Mouse (Mus musculus) olfactory bulb, adult 2 months (tissue): ENCODE results near the gene Kcnip4. TPM values are rescaled to one million over a fixed set of nuclear protein-coding genes. Genes with fewer than 3 reads are reported as not detected.

Source experiments
- H3K27ac ChIP-seq: fragments of 200-500 bp; 2 replicates; pipeline ENCODE4 v1.5.1; 2012; ENCODE audit warnings: low read depth, low read length; ENCODE audit not compliant: insufficient read depth
- H3K4me1 ChIP-seq: fragments of 200-500 bp; 2 replicates; pipeline ENCODE4 v1.6.1; 2012; ENCODE audit warnings: low read length; ENCODE audit not compliant: control insufficient read depth, insufficient read depth
- H3K4me3 ChIP-seq: fragments of 200-500 bp; 2 replicates; pipeline ENCODE4 v1.5.1; 2012; ENCODE audit warnings: mild to moderate bottlenecking, low read depth, low read length, moderate library complexity; ENCODE audit not compliant: insufficient read depth
- CTCF ChIP-seq: fragments of 200-500 bp; IDR thresholded peaks from 2 replicates; pipeline ENCODE4 v1.5.1; 2012; ENCODE audit warnings: low read depth, mild to moderate bottlenecking, low read length, moderate library complexity; ENCODE audit not compliant: insufficient read depth
- POLR2A ChIP-seq: fragments of 200-500 bp; IDR thresholded peaks from 2 replicates; pipeline ENCODE4 v1.6.1; 2012; ENCODE audit warnings: mild to moderate bottlenecking, low read depth, low read length, moderate library complexity; ENCODE audit not compliant: insufficient read depth
- WGBS: fragments of 180-500 bp; shearing (Covaris S2); methylation state at CpG from one replicate; pipeline ENCODE4 v1.1.7; 2018; 5-methylcytosine and 5-hydroxymethylcytosine counted together
- polyA plus RNA-seq: library from polyadenylated mRNA; stranded (reverse); fragments of >200 nt; gene quantifications from 2 replicates; pipeline ENCODE4 v1.2.4, GENCODE M21; 2012; ENCODE audit warnings: low replicate concordance; ENCODE audit not compliant: missing spikeins, insufficient read depth, insufficient read length

The Kcnip4 gene
- polyA plus RNA-seq, 1 experiment, result not detected

DNA sequence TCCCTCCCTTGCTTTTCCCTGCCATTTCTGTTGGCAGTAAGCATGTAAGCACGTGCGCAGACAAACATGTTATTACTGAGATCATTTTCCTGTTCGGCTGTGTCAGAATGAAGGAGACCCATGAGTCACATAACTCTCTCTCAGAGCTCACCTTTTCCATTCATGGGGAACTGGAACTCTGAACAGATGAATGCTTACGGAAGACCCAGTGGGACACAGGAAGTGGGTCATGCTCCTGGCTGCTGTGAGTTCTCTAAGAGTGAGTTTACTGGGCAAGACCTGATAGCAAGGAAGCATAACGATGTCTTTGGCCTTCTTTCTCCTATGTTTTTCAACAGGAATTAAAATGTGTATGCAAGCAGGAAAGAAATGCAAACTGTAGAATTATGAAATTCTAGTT is 917.8 kb downstream of the Kcnip4 start:
- 83% methylated on average over 5 of the region's 5 CpGs for WGBS
- Histone ChIP-seq H3K27ac (no peak overlapping the region), H3K4me1 (no peaks in the 10 kb centered on the region), H3K4me3 (no peak overlapping the region)
- TF ChIP-seq CTCF (no peak), POLR2A (no peak)

DNA sequence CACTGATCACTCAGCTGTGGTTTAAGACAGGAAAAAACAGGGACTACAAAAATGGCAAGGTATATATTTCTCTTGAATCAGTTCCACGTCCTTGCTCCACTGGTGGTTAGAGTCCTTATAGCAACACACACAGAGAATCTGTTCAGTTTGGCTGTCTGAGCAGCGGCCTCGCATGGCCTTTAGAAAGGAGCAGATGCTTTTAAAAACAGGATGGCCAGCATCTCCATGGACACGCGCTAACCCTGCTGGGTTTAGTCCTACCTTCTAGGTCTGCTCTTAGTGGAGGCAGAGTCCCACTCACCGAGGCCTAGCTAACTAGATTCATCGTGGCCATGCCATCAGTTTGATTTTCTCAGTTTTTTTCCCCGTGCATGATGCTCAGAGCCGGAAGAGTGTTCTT is 918.4 kb downstream of the Kcnip4 start:
- no peaks in the 10 kb centered on the region for H3K4me1 ChIP-seq
- TF ChIP-seq POLR2A, result no peak
- TF ChIP-seq CTCF, result no peak
- WGBS, result 90% methylated on average over 9 of the region's 9 CpGs
- no peak overlapping the region for H3K4me3 ChIP-seq
- no peak overlapping the region for H3K27ac ChIP-seq

DNA sequence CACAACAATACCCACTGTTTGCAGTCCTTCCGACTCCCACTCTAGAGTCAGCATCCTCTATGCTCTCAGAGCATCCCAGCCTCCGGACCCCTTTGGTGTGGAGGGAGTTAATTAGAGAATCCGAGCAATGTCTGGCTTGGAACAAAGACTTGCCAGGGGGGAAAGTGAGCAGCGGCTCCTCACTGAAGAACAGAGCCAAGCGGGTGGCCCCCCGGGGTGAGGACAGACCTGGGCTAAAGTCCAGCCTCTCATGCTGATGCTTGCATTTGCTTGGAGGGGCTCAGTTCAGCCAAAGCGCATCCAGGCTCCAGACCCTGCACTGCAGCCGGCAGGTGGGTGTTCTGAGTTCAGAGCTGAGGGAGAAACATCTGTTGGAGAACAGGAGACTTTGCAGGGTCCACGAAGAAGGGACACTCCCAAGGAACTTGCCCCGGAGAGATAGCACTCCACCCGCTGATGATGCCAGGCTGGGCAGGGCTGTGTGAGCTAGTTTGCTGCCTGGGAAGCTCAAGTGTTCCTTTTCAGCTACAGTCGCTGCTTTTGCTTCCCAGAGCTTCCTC is 925.1 kb downstream of the Kcnip4 start:
- TF ChIP-seq CTCF (no peak), POLR2A (no peak)
- Histone ChIP-seq H3K4me1 (peaks cover 5% of the 10 kb centered on the region), H3K4me3 (peak overlapping the region; percentile 52), H3K27ac (no peak overlapping the region)
- WGBS, result 1% methylated on average over 12 of the region's 12 CpGs

DNA sequence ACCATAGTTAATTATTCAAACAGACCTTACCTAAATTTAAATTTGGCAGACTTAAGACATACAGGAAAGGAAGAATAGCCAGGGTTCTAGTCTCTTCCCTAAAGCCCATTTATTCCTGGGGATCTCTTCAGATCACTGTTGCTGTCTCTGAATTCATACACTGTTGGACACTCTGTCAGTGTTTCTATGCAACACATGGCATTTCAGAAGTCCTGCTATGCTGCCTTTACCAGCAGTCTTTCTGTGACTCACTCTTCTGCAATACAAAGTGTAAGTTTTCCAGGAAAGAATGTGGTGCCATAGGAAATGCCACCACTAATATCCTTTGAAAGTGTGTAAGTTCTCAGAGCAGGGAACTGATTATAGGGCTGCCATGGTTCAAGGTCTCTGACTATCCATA is 936.7 kb downstream of the Kcnip4 start:
- Histone ChIP-seq H3K4me1 (no peaks in the 10 kb centered on the region), H3K27ac (no peak overlapping the region), H3K4me3 (no peak overlapping the region)
- TF ChIP-seq POLR2A (no peak), CTCF (no peak)

DNA sequence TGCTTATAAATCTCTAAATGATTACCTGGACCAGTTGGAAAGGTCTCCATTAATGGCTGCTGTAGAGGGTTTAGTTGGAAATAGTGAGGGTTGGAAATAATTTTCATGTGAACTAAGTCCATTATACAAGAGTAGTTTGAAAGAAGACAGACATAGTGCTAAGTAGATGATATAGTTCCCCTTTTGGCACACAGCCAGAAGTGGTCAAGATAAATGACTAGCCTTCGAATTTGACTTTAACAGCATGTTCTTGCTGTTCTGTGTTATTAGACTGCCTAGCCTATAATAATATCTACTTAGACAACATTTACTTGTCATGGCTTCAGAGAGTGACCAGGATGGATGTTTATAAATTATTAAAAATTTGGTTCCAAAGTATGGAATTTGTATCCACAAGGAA is 941.3 kb downstream of the Kcnip4 start:
- Histone ChIP-seq H3K27ac (no peak overlapping the region), H3K4me1 (no peaks in the 10 kb centered on the region), H3K4me3 (no peak overlapping the region)
- TF ChIP-seq CTCF, result no peak
- WGBS, result 57% methylated on average over 1 of the region's 1 CpGs

DNA sequence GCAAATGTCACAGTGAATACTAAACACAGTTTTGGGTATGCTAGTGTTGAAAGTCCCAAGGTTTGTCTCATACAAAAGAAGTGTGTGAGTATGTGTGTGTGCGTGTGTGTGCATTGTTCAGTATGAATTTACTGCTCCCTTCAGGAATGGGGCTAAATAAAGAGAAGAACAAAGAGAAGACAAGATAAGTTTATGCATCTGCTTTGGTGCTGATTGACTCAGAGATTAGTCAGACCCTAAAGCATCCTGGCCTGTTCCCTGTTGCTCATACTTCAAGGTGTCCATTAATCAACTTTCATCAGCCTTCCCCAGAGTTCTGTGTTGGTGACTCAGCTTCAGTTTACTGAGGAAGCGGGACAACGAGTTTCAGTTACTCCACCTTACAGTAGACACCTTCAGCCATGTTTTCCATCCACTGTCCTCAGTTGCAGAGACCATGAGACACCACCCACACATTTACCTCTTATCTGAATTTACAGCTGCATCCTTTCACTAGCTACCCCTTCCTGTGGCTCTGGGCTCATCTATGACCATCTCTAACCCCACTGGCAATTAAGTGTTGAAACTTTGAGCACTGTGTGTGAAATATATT is 960.6 kb downstream of the Kcnip4 start:
- WGBS, result 70% methylated on average over 3 of the region's 3 CpGs
- no peaks in the 10 kb centered on the region for H3K4me1 ChIP-seq
- no peak overlapping the region for H3K4me3 ChIP-seq
- no peak for TF ChIP-seq POLR2A
- no peak for TF ChIP-seq CTCF
- H3K27ac ChIP-seq, result no peak overlapping the region

DNA sequence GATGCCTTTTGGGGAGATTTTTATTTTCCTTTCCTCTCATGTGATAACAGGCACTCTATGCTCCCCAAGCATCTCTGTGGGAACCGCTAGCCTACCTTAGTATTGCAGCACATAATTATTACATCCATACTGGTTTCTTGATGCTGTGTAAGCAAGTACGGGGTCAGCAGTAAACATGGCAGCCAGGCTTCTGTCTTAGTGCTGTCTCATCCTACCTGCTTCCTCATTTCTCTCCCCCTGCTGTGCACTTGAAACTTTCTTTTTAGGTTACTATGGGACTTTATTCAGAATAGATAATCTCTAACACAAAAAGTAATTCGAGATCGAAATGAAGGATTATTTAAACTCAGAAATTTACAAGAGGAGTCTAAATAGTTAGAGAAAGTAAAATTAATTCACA is 973.0 kb downstream of the Kcnip4 start:
- TF ChIP-seq POLR2A (no peak), CTCF (no peak)
- no peak overlapping the region for H3K27ac ChIP-seq
- H3K4me1 ChIP-seq, result no peaks in the 10 kb centered on the region
- WGBS, result 88% methylated on average over 4 of the region's 4 CpGs
- H3K4me3 ChIP-seq, result no peak overlapping the region

DNA sequence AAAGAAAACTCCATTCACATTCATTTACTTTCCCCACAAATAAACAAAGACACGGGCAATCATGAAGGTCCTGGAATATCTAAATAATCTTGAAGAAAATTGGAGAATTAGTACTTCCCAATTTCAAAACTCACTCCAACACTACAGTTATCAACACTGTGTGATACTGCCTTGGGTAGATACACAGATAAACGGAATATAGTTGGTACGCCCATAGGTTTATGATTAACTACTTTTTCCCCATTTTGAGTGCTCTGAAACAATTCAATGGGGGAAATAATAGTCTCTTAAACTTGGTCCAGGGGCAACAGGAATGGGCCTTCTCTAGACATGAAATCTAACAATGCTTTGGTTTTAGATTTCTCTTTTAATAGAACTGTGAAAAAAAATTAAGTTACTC is 978.9 kb downstream of the Kcnip4 start:
- TF ChIP-seq POLR2A, result no peak
- no peak for TF ChIP-seq CTCF
- Histone ChIP-seq H3K4me3 (no peak overlapping the region), H3K27ac (no peak overlapping the region), H3K4me1 (no peaks in the 10 kb centered on the region)
- 94% methylated on average over 3 of the region's 3 CpGs for WGBS

DNA sequence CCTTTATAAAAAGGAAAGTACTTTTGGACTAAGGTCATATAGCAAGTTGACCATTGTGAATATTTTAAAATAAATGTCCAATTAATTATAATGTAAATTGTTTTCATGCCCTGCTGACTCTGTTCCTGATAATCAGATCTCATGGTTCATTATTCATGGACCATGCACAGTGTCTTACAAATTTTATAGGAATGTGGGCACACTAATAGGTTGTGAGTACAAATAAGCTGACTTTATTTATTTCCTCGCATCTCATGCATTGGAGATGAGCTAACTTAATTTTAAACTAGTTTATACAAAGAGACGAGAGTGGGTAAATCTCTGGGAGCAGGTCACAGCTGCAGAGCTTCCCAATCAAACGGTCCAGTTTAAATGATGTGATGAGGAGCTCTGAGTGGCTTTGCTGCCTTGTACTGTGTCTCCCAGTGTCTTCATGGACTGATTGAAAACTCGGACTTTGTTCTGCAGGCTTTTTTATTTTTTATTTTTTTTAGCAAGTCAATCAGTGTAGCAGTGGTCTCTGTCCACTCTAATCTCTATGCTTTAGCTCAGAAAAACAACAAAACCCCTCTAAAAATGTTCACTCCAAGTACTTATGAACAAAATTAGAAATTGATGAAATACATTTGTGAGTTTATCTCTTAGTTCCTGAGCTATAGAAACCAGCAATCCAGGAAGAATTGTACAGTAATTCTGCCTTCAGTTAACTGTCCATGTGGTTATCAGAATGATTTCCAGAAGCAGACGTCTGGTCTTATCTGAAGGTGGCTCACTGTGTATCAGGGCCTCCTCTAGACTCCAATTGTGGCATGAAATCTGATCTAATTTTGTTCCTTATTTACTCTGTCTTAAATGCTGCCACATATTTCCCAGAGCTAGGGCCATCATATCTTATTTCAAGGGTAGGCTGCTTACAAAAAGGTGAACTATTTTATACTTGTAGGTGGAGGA is 979.6 kb downstream of the Kcnip4 start:
- Histone ChIP-seq H3K4me3 (no peak overlapping the region), H3K27ac (no peak overlapping the region), H3K4me1 (no peaks in the 10 kb centered on the region)
- TF ChIP-seq CTCF (no peak), POLR2A (no peak)
- WGBS, result 61% methylated on average over 5 of the region's 5 CpGs
